Mouse (Mus musculus) spleen, adult 12 weeks (tissue): Measurements from ENCODE around the gene Cyp2t4.
A peak's percentile ranks its signal among the peaks of the same experiment; 100 is the strongest.

Source experiments
- DNase-seq: peaks from one replicate; pipeline ENCODE4 v3.0.0; 2022; ENCODE audit warnings: low spot score

The Cyp2t4 gene

DNA sequence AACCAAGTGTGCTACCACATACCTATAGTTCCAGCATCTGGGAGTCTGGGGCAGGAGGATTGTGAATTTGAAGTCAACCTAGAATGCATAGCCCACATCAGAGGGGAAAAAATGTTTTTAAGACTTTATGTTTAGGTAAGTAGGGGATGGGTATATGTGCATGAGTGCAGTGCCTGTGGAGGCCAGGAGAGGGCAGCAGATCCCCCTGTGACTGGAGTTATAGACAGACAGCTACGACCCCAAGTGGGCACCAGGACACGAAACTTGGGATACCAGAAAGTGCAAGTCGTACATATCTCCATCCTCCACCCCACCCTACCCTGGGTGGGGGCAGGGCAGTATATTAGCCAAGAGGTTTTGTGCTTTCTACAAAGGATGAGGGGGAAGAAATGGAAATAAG is 31.4 kb downstream of the Cyp2t4 start:
- DNase-seq = no peak

- DNase-seq = no peak
Observed at GRCm38 (mm10) chr7:27185986-27186385, 32.5 kb downstream of the Cyp2t4 start.

GRCm38 (mm10) chr7:27189271-27189931 is 35.9 kb downstream of the Cyp2t4 start:
- DNase-seq = no peak

- DNase-seq = no peak
Observed at GRCm38 (mm10) chr7:27192434-27192833, 38.9 kb downstream of the Cyp2t4 start.

GRCm38 (mm10) chr7:27193731-27194130 is 40.2 kb downstream of the Cyp2t4 start:
- DNase-seq = no peak

DNA sequence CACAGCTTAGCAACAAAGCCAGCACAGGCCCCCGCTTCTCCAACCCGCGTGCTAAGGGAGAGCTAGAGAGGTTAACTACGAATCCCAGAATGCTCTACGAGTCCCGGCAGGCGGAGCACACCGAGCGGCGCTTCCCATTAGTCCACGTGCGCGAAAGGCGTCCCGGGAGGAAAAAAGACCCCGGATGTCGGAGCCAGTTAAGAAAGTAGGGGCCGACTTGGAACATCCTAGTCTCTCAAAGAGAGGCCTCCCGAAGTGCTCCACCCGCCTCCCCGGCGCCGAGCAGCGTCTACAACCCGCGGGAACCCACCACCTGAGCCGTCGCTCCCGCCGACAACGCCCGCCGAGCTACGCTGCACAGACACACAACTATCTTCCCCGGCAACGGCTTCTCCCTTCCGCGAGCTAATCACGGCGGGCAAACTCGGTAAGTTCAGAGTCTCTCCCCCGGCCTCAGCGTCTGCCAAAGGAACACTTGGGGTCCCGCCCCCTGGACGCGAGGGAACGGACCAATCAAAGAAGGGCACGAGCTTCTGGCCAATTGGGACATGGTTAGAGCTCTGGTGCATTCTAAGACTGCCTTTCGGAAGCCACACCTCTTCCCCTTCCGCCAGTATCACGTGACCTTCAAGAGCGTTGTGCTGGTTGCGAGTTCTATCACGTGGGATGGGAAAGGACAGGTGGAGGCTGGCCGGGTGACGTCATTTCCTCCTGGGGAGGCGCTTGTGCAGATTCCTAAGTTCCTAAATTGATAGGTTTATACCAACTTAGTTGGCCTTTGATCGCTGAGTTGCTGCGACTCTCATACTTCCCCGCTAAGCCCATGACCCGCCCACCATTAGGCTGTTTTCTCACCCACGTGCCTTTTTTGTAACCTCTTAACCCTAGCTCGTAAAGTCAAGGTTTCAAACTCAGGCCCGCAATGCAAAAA is 42.4 kb downstream of the Cyp2t4 start, which contains the start of the genes BC024978 and Snrpa:
BC024978 (plus strand) TSS at position 101 of the 931 bp plus-strand sequence.
Snrpa (minus strand) TSS at position 591 of the 931 bp plus-strand sequence.
- peak; percentile 84 for DNase-seq

- DNase-seq = no peak
Observed at GRCm38 (mm10) chr7:27197136-27197535, 43.6 kb downstream of the Cyp2t4 start.

DNA sequence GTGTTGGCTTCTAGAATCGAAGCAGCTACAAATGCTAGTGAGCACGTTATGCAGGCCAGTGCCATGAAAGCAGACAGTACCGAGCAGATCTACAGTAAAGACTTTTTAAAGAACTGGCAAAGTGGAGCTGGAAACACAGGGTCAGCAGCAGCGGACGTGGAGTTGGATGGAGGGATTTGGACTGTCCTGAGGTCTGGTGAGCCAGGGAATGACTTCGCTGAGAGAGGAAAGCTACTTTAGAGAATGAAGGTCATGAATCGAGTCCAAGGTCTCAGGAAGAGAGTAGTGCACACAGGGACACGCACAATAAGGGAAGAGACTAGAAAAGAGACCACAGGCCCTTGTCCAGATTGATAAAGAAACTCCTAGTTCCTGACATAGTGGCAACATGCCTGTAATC is 44.1 kb downstream of the Cyp2t4 start:
- DNase-seq = no peak

DNA sequence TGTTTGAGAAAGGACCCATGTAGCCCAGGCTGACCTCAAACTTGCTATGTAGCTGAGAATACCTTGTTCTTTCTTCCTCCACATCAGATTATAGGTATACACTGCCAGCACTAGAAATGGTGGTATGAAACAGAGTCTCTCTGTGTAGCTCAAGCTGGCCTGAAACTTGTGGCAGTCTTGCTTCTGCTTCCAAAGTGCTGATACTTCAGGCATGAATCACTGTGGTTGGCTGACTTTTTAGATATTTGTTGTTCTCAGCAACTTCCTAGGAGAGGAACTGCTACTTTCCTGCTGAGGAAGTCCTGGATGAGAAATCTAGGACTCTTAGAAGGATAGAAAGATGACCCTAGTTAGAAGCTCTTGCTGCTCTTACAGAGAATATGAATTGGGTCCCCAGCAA is 44.8 kb downstream of the Cyp2t4 start:
- DNase-seq = no peak

DNA sequence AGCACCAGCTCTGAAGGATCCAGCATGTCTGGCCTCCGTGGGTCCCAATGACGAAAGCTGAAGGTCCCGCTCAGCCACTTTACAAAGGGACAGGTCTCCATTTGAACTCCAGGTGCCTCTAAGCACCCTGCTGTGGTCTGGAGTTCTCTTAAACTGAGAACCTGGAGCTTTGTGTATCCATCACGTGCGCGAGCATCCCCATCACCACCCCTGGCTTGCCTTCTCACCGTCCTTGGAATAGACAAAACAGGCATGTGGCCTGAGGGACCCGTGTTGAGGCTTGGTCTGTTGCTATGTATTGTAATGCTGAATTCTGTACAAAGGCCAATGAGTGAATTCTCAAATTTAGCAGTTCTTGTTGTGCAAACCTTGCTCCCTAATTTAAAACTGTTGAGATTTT is 45.3 kb downstream of the Cyp2t4 start:
- no peak for DNase-seq

DNA sequence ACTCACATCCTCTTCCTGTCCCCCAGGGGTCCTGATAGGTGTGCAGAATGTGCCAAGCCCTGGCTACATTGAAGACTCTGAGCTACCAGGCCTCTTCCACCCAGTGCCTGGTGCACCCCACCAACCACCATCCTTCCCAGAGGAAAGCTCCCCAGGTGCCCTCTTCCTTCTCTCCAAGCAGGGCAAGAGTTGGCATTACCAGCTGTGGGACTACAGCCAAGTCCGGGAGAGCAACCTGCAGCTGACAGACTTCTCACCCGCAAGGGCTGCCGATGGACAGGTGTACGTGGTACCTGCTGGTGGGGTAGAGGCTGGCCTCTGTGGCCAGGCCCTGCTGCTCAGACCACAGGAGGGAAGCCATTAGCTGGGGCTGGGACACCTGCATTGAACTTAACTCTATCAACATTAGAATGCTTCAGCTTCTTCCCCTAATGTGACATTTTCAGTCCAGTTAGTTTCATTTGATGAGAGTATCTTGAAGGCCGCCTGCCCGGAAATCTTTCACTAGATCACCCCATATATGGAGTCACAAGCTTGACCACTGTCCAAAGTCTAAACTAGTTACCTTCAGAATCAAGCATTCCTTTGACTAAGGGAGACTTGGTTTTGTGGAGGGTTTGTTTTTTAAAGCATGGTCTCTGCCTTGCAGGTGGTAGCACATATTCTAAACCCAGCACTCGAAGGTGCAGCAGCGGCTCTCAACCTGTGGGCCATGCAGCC is 50.4 kb downstream of the Cyp2t4 start:
- no peak for DNase-seq
